Mouse (Mus musculus) CH12.LX (cell line): ENCODE measurements at regions not wholly inside any gene's neighbourhood (a gene's known extent, or its start where the extent isn't known, plus 50 kb on each side); places are given as distances from the start of the nearest gene placed in this dataset.

Experiments used
- DNase-seq: peaks from one replicate; pipeline ENCODE4 v3.0.0-alpha.2; 2013; ENCODE audit errors: extremely low read depth
- H3K27ac ChIP-seq: 2 replicates; pipeline ENCODE4 v1.5.1; 2012; ENCODE audit warnings: low read depth, mild to moderate bottlenecking, control low read depth, moderate library complexity; ENCODE audit not compliant: insufficient read depth
- H3K27me3 ChIP-seq: replicated peaks from 2 replicates; pipeline ENCODE3; 2012; ENCODE audit warnings: inconsistent platforms
- H3K36me3 ChIP-seq, 2 experiments: replicated peaks in 1 of 2; 2 replicates each; pipeline versions ENCODE3 to v1.6.1; 2012; ENCODE audit warnings: inconsistent platforms in 1 of 2, low read length in 1 of 2, mild to moderate bottlenecking in 1 of 2, mixed read lengths in 1 of 2, moderate library complexity in 1 of 2; ENCODE audit not compliant: control insufficient read depth in 1 of 2, insufficient read depth in 1 of 2
- H3K4me1 ChIP-seq, 2 experiments: 2 replicates each; pipeline ENCODE4 v1.6.1; 2012; ENCODE audit warnings: inconsistent platforms in 1 of 2, moderate library complexity in 1 of 2; ENCODE audit not compliant: insufficient read depth in 2 of 2, control insufficient read depth in 1 of 2
- H3K4me2 ChIP-seq: 2 replicates; pipeline ENCODE4 v1.6.1; 2012; ENCODE audit warnings: low read depth, mild to moderate bottlenecking, control low read depth; ENCODE audit not compliant: poor library complexity, insufficient read depth, severe bottlenecking
- H3K4me3 ChIP-seq, 3 experiments: fragments of 150-350 bp in 1 of 3; sonication (generic) in 1 of 3; replicated peaks in 1 of 3; 2 replicates each; pipeline versions ENCODE3 to v1.5.1; 2011 to 2012; ENCODE audit warnings: low read depth in 2 of 3, low read length in 2 of 3, mild to moderate bottlenecking in 2 of 3, moderate library complexity in 2 of 3, control low read depth in 1 of 3, improper control_type of control experiment in 1 of 3, inconsistent platforms in 1 of 3, mixed read lengths in 1 of 3; ENCODE audit not compliant: poor library complexity in 1 of 3
- H3K79me2 ChIP-seq: replicated peaks from 2 replicates; pipeline ENCODE4 v1.6.1; 2012; ENCODE audit warnings: mild to moderate bottlenecking, moderate library complexity; ENCODE audit not compliant: control insufficient read depth, poor library complexity, insufficient read depth, severe bottlenecking; ENCODE audit errors: extremely low read depth
- H3K9ac ChIP-seq: 2 replicates; pipeline ENCODE4 v1.6.1; 2012; ENCODE audit warnings: low read depth, mild to moderate bottlenecking, control low read depth, moderate library complexity; ENCODE audit not compliant: insufficient read depth
- H3K9me3 ChIP-seq: replicated peaks from 2 replicates; pipeline ENCODE3; 2012; ENCODE audit warnings: low read length, inconsistent platforms, mixed read lengths
- BHLHE40 ChIP-seq: IDR thresholded peaks from 2 replicates; pipeline ENCODE4 v1.6.1; 2011; ENCODE audit warnings: mild to moderate bottlenecking, low read depth, low read length, improper control_type of control experiment
- CHD2 ChIP-seq: IDR thresholded peaks from 2 replicates; pipeline ENCODE4 v1.6.1; 2011; ENCODE audit warnings: low read length, improper control_type of control experiment
- CTCF ChIP-seq, 2 experiments: IDR thresholded peaks in 1 of 2; conservative IDR thresholded peaks in 1 of 2; 2 replicates each; pipeline ENCODE4 v1.5.1; 2011 to 2012; ENCODE audit warnings: low read depth in 2 of 2, low read length in 2 of 2, improper control_type of control experiment in 1 of 2, inconsistent platforms in 1 of 2, mild to moderate bottlenecking in 1 of 2, moderate library complexity in 1 of 2
- ELF1 ChIP-seq: IDR thresholded peaks from 2 replicates; pipeline ENCODE4 v1.6.1; 2014; ENCODE audit warnings: low read depth, mild to moderate bottlenecking, inconsistent platforms, low read length, improper control_type of control experiment
- EP300 ChIP-seq: IDR thresholded peaks from 2 replicates; pipeline ENCODE4 v1.6.1; 2011; ENCODE audit warnings: low read length, improper control_type of control experiment
- GABPA ChIP-seq: IDR thresholded peaks from 2 replicates; pipeline ENCODE4 v1.6.1; 2012; ENCODE audit warnings: low read depth, low read length, improper control_type of control experiment, inconsistent platforms; ENCODE audit not compliant: insufficient replicate concordance
- HCFC1 ChIP-seq: IDR thresholded peaks from 2 replicates; pipeline ENCODE4 v1.6.1; 2012; ENCODE audit warnings: low read depth, mild to moderate bottlenecking, inconsistent platforms, low read length, improper control_type of control experiment
- JUN ChIP-seq: IDR thresholded peaks from 2 replicates; pipeline ENCODE4 v1.6.1; 2011; ENCODE audit warnings: low read depth, mild to moderate bottlenecking, low read length, improper control_type of control experiment, moderate library complexity; ENCODE audit not compliant: insufficient read depth
- JUND ChIP-seq: conservative IDR thresholded peaks from 2 replicates; pipeline ENCODE4 v1.6.1; 2011; ENCODE audit warnings: low read depth, low read length, improper control_type of control experiment
- MAFK ChIP-seq: IDR thresholded peaks from 2 replicates; pipeline ENCODE4 v1.6.1; 2011; ENCODE audit warnings: low read length, improper control_type of control experiment; ENCODE audit not compliant: insufficient replicate concordance
- MEF2A ChIP-seq: IDR thresholded peaks from 2 replicates; pipeline ENCODE4 v1.6.1; 2014; ENCODE audit warnings: low read depth, mild to moderate bottlenecking, inconsistent platforms, low read length, improper control_type of control experiment, borderline replicate concordance
- MXI1 ChIP-seq: IDR thresholded peaks from 2 replicates; pipeline ENCODE4 v1.6.1; 2011; ENCODE audit warnings: mild to moderate bottlenecking, low read depth, low read length, improper control_type of control experiment
- MYC ChIP-seq: IDR thresholded peaks from 2 replicates; pipeline ENCODE4 v1.6.1; 2011; ENCODE audit warnings: low read depth, mild to moderate bottlenecking, improper control_type of control experiment, low read length
- NRF1 ChIP-seq: IDR thresholded peaks from 2 replicates; pipeline ENCODE4 v1.6.1; 2014; ENCODE audit warnings: low read depth, mild to moderate bottlenecking, inconsistent platforms, low read length, improper control_type of control experiment, moderate library complexity
- POLR2A ChIP-seq: IDR thresholded peaks from 2 replicates; pipeline ENCODE4 v1.6.1; 2011; ENCODE audit warnings: low read depth, mild to moderate bottlenecking, improper control_type of control experiment, low read length
- POLR2AphosphoS2 ChIP-seq: IDR thresholded peaks from 2 replicates; pipeline ENCODE4 v1.6.1; 2011; ENCODE audit warnings: low read depth, low read length, improper control_type of control experiment
- RAD21 ChIP-seq: IDR thresholded peaks from 2 replicates; pipeline ENCODE4 v1.6.1; 2011; ENCODE audit warnings: low read depth, mild to moderate bottlenecking, low read length, improper control_type of control experiment, moderate library complexity
- SIN3A ChIP-seq: IDR thresholded peaks from 2 replicates; pipeline ENCODE4 v1.6.1; 2012; ENCODE audit warnings: low read length, improper control_type of control experiment, inconsistent platforms
- TBP ChIP-seq: conservative IDR thresholded peaks from 2 replicates; pipeline ENCODE4 v1.6.1; 2011; ENCODE audit warnings: low read depth, low read length, improper control_type of control experiment
- USF2 ChIP-seq: conservative IDR thresholded peaks from 2 replicates; pipeline ENCODE4 v1.6.1; 2011; ENCODE audit warnings: low read depth, low read length, improper control_type of control experiment
- dilution Hi-C: fragments of 300-500 bp; cut with MboI; formaldehyde crosslinking; loops from 2 replicates; pipeline ENCODE4 v1.14.3; 2020; ENCODE audit warnings: low sequenced_read_pairs; ENCODE audit not compliant: extremely low pct_unique_long_range_greater_than_20kb, extremely low pct_ligation_motif_present
- in situ Hi-C: fragments of 300-500 bp; cut with MboI; formaldehyde crosslinking; loops from 3 replicates; pipeline ENCODE4 v1.14.3; 2019; ENCODE audit warnings: low sequenced_read_pairs, low pct_ligation_motif_present, low pct_unique_long_range_greater_than_20kb, mixed read lengths

- dilution Hi-C loops = no loop called here
These were observed 213.5 kb upstream of the Bcor start for GRCm38 (mm10) chrX:12373670-12374069.

GRCm38 (mm10) chrX:12375796-12376195 lies 211.8 kb upstream of the Atp6ap2 start:
- dilution Hi-C loops = no loop called here
- H3K4me2 ChIP-seq = no peak overlapping the region

More at GRCm38 (mm10) chrX:12373670-12374069, 213.5 kb upstream of the Bcor start:
- no peak for DNase-seq
- H3K4me1 ChIP-seq = peaks cover 0 to 2% of the 10 kb centered on the region in 2 experiments; a peak in 1 of 4 replicates
- TF ChIP-seq ELF1 (no peak), NRF1 (0 out of 2 replicates have a peak, but pooled peaks have one; percentile 52)
- no peak overlapping the region for H3K4me2 ChIP-seq
- H3K27ac ChIP-seq = no peak overlapping the region
- in situ Hi-C loops = no loop called here
- H3K9me3 ChIP-seq = no peaks in the 10 kb centered on the region
- H3K27me3 ChIP-seq = no peaks in the 10 kb centered on the region
- no peaks in the 10 kb centered on the region for H3K79me2 ChIP-seq
- no peaks in the 10 kb centered on the region for H3K36me3 ChIP-seq
- H3K9ac ChIP-seq = no peak overlapping the region
- H3K4me3 ChIP-seq = no peak overlapping the region

GRCm38 (mm10) chrX:12376238-12376980 lies 211.2 kb upstream of the Atp6ap2 start:
- in situ Hi-C loops (no loop called here), dilution Hi-C loops (no loop called here)
- Histone ChIP-seq H3K27me3 (no peaks in the 10 kb centered on the region), H3K27ac (no peak overlapping the region), H3K79me2 (no peaks in the 10 kb centered on the region), H3K9me3 (no peaks in the 10 kb centered on the region), H3K4me3 (no peak overlapping the region), H3K4me2 (no peak overlapping the region), H3K36me3 (no peaks in the 10 kb centered on the region), H3K9ac (no peak overlapping the region), H3K4me1 (no peaks in the 10 kb centered on the region; a peak in 1 of 4 replicates)
- TF ChIP-seq MXI1 (no peak), EP300 (no peak), HCFC1 (no peak), POLR2AphosphoS2 (no peak)
- no peak for DNase-seq

More at GRCm38 (mm10) chrX:12375796-12376195, 211.8 kb upstream of the Atp6ap2 start:
- Histone ChIP-seq H3K9me3 (no peaks in the 10 kb centered on the region), H3K9ac (no peak overlapping the region), H3K27me3 (no peaks in the 10 kb centered on the region), H3K4me1 (no peaks in the 10 kb centered on the region; a peak in 1 of 4 replicates)
- no peak for DNase-seq
- TF ChIP-seq USF2 (no peak), JUND (no peak), EP300 (no peak), CHD2 (no peak), CTCF (conservative IDR thresholded peaks at IDR 0.05 in 1 of 2, IDR thresholded peaks at IDR 0.05 in 1 of 2; ENCODE audit: low read depth in 2 of 2, low read length in 2 of 2) (no peak), MAFK (no peak), GABPA (no peak), POLR2AphosphoS2 (no peak), MYC (no peak), MEF2A (no peak), SIN3A (no peak), MXI1 (no peak), BHLHE40 (no peak), JUN (no peak), RAD21 (no peak), TBP (no peak), POLR2A (no peak)
- TF ChIP-seq, all 38 proteins: peak for 0
- in situ Hi-C loops = no loop called here
- H3K27ac ChIP-seq = no peak overlapping the region
- no peaks in the 10 kb centered on the region for H3K36me3 ChIP-seq
- H3K4me3 ChIP-seq = no peak overlapping the region
- H3K79me2 ChIP-seq = no peaks in the 10 kb centered on the region
